Mouse (Mus musculus): Measurements from ENCODE around the gene Dedd. TPM values are rescaled to one million over a fixed set of nuclear protein-coding genes. Genes with fewer than 3 reads are reported as not detected.
A peak's percentile ranks its signal among the peaks of the same experiment; 100 is the strongest.

The Dedd gene
- polyA plus RNA-seq, 1 experiment: 56.4 TPM

DNA sequence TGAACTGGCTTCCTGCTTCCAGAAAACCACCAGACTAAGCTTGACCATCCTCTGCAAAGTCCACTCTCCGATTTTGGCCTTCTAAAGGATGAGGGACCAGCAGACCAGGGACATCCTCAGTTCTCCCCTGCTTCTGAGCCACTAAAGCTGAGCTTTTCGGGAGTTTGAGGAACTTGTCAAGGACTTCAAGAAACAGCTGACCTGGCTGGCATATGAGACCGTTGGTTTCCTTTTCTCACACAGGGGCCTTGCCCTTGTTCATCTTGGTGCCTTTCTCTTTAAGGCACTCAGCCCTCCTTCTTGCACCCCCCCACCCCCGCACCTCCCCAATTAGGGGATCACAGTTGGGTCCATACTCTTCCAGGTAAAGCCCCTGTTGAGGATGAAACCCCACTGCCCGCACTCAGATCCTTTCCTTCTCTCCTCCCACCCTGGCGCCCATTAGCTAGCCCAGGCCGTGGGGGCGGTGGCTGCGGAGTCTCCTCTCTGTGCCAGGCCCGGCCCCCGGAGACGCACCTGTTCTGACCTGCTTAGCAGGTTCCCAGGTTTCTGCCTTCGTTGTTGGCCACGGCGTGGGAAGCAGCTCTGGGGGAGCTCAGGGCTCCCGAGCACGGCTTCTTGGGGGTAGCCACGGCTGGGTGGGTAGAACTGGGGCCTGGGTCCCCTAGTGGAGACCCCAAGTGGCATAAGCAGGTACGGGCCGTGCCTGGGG, 41.1 kb downstream of the Dedd start, which contains the start of gene Nectin4:
Gene Nectin4 (plus strand): TSS at position 255 of the 712 bp plus-strand sequence.
- Histone ChIP-seq H3K4me3 (replicated peaks; ENCODE audit: insufficient read depth, low read depth, low read length) (no peak within 1 kb of the TSS), H3K27me3 (ENCODE audit: control insufficient read depth, insufficient read depth, low read length) (no peaks in the 10 kb centered on the region), H3K27ac (ENCODE audit: insufficient read depth, low read length) (no peak within 1 kb of the TSS), H3K4me1 (ENCODE audit: control insufficient read depth, insufficient read depth, low read length) (no peaks in the 10 kb centered on the region)
- DNase-seq: no peak
- WGBS: 41% methylated on average over 20 of the region's 20 CpGs
- TF ChIP-seq POLR2A (IDR thresholded peaks at IDR 0.05; ENCODE audit: borderline replicate concordance, insufficient read depth, low read length): no peak
- TF ChIP-seq CTCF (IDR thresholded peaks at IDR 0.05; ENCODE audit: borderline replicate concordance, insufficient read depth, low read depth, low read length): no peak

DNA sequence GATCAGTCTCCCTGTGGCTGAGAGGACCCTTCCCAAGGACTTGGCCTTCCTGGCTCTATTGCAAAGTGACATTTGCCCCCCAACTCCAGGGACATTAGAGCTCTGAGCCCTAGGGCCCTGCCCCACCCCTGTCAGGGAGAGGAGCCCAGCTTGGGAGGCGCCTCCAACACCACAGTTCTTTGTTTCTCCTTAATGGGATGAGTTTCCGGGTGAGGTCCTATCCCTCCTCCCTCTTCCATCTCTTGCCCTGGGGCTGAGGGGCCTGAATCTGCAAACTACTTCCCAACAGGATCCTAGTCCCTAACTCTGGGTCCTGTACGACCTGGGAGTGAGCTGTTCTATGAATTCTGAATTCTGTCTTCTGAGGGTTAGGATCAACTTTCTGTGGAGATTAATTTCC, 43.9 kb downstream of the Dedd start:
- no peak for DNase-seq
- WGBS: 56% methylated on average over 3 of the region's 3 CpGs
- Histone ChIP-seq H3K4me1 (ENCODE audit: control insufficient read depth, insufficient read depth, low read length) (peaks cover 2% of the 10 kb centered on the region; the same call in 1 of the 2 replicates), H3K4me3 (replicated peaks; ENCODE audit: insufficient read depth, low read depth, low read length) (no peak overlapping the region), H3K27me3 (ENCODE audit: control insufficient read depth, insufficient read depth, low read length) (no peaks in the 10 kb centered on the region), H3K27ac (ENCODE audit: insufficient read depth, low read length) (no peak overlapping the region)
- no peak for TF ChIP-seq POLR2A (IDR thresholded peaks at IDR 0.05; ENCODE audit: borderline replicate concordance, insufficient read depth, low read length)
- no peak for TF ChIP-seq CTCF (IDR thresholded peaks at IDR 0.05; ENCODE audit: borderline replicate concordance, insufficient read depth, low read depth, low read length)

DNA sequence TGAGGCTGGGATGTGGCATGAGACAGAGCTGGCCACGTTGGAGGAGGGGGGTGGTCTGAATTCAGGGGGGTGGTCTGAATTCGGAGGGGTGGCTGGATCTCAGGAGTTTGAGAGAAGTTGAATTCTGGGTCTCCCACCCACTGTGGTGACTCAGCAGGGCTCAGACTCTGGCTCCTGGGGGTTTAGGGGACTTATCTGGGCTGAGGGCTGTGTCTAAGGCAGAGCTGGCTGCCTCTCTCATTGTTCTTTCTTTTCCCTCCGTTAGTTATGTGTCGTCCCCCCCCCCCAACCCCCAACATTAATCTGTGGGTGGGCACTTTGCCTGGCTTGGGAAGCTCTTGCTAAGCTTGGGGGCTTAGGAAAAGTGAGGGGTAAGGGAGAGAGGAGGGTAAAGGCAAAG, 45.0 kb downstream of the Dedd start:
- H3K4me1 ChIP-seq (ENCODE audit: control insufficient read depth, insufficient read depth, low read length): peaks cover 9% of the 10 kb centered on the region; the same call in 1 of the 2 replicates
- no peak overlapping the region for H3K27ac ChIP-seq (ENCODE audit: insufficient read depth, low read length)
- H3K27me3 ChIP-seq (ENCODE audit: control insufficient read depth, insufficient read depth, low read length): no peaks in the 10 kb centered on the region
- TF ChIP-seq POLR2A (IDR thresholded peaks at IDR 0.05; ENCODE audit: borderline replicate concordance, insufficient read depth, low read length): no peak
- no peak for TF ChIP-seq CTCF (IDR thresholded peaks at IDR 0.05; ENCODE audit: borderline replicate concordance, insufficient read depth, low read depth, low read length)
- 0% methylated on average over 4 of the region's 4 CpGs for WGBS
- H3K4me3 ChIP-seq (replicated peaks; ENCODE audit: insufficient read depth, low read depth, low read length): no peak overlapping the region
- no peak for DNase-seq

DNA sequence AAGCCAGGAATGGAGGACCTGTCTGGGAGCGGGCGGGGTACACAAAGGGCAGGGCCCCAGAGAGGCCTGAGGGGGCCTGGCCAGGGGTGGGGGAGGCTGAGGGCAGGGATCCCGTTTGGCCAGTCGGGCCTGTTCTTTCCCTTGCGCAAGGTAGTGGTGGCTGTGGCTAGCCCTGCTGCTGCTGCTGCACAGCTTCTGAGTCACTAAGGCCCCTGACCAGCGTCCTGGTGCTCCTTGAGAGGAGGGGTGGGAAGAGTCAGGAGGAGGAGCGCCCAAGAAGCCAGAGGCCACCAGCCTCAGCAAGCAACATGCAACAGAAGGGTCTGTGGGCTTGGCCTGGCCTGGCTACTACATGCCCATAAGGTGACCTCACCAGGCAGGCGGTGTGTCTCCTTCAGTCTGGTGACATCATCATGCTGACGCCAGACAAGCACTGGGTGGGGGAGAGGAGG, 46.7 kb downstream of the Dedd start:
- WGBS: 59% methylated on average over 9 of the region's 9 CpGs
- TF ChIP-seq CTCF (IDR thresholded peaks at IDR 0.05; ENCODE audit: borderline replicate concordance, insufficient read depth, low read depth, low read length) (no peak), POLR2A (IDR thresholded peaks at IDR 0.05; ENCODE audit: borderline replicate concordance, insufficient read depth, low read length) (no peak)
- no peak for DNase-seq
- Histone ChIP-seq H3K27ac (ENCODE audit: insufficient read depth, low read length) (no peak overlapping the region), H3K27me3 (ENCODE audit: control insufficient read depth, insufficient read depth, low read length) (no peaks in the 10 kb centered on the region), H3K4me1 (ENCODE audit: control insufficient read depth, insufficient read depth, low read length) (peaks cover 9% of the 10 kb centered on the region), H3K4me3 (replicated peaks; ENCODE audit: insufficient read depth, low read depth, low read length) (no peak overlapping the region)

DNA sequence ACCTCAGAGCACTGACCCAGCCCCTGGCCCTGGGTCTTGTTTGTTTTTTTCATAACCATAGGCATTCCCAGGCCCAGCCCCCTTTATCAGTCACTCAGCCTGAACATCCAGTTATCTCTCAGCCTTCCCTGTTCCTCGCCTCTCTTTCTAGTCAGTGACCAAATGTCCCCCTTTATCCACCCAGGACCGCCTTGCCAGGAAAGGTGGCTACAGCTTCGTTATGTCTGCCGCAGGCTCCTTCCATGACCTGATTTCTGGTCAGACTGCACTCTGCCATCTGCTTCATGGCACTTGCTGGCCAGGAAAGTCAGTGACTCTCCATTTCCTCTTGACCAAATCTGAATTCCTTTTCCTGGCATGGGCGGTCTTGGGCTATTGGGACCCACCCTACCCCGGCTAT, 49.4 kb downstream of the Dedd start:
- Histone ChIP-seq H3K4me3 (replicated peaks; ENCODE audit: insufficient read depth, low read depth, low read length) (no peak overlapping the region), H3K4me1 (ENCODE audit: control insufficient read depth, insufficient read depth, low read length) (peaks cover 9% of the 10 kb centered on the region), H3K27ac (ENCODE audit: insufficient read depth, low read length) (peak overlapping the region; percentile 6), H3K27me3 (ENCODE audit: control insufficient read depth, insufficient read depth, low read length) (no peaks in the 10 kb centered on the region)
- WGBS: 22% methylated on average over 6 of the region's 6 CpGs
- TF ChIP-seq POLR2A (IDR thresholded peaks at IDR 0.05; ENCODE audit: borderline replicate concordance, insufficient read depth, low read length): no peak
- TF ChIP-seq CTCF (IDR thresholded peaks at IDR 0.05; ENCODE audit: borderline replicate concordance, insufficient read depth, low read depth, low read length): no peak
- DNase-seq: peak; percentile 56 to 71

DNA sequence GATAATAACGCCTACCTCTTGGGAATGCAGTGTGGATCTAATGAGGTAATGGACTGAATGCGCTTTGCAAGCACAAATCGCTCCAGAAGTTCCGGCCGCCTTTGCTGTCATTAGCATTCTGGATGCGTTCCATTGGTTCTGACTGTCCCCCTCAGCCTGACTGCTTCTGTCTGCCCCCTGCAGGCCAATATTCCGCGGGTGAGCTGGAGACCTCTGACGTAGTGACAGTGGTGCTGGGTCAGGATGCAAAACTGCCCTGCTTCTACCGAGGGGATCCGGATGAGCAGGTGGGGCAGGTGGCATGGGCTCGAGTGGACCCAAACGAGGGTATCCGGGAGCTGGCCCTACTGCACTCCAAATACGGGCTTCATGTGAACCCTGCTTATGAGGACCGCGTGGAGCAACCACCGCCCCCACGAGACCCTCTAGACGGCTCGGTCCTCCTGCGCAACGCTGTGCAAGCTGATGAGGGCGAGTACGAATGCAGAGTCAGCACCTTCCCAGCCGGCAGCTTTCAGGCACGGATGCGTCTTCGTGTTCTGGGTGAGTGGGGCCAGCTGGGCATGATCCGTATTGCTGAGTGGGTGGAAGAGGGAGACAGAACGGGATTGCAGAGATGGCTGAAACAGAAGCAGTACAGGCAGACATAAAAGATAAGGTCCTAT, 51.1 kb downstream of the Dedd start:
- peak; percentile 85 to 86 for DNase-seq
- Histone ChIP-seq H3K4me1 (ENCODE audit: control insufficient read depth, insufficient read depth, low read length) (peaks cover 9% of the 10 kb centered on the region), H3K27ac (ENCODE audit: insufficient read depth, low read length) (peak overlapping the region; percentile 17), H3K4me3 (replicated peaks; ENCODE audit: insufficient read depth, low read depth, low read length) (peak overlapping the region; percentile 58), H3K27me3 (ENCODE audit: control insufficient read depth, insufficient read depth, low read length) (no peaks in the 10 kb centered on the region)
- WGBS: 2% methylated on average over 31 of the region's 31 CpGs
- peak; percentile 75 for TF ChIP-seq CTCF (IDR thresholded peaks at IDR 0.05; ENCODE audit: borderline replicate concordance, insufficient read depth, low read depth, low read length)
- no peak for TF ChIP-seq POLR2A (IDR thresholded peaks at IDR 0.05; ENCODE audit: borderline replicate concordance, insufficient read depth, low read length)

DNA sequence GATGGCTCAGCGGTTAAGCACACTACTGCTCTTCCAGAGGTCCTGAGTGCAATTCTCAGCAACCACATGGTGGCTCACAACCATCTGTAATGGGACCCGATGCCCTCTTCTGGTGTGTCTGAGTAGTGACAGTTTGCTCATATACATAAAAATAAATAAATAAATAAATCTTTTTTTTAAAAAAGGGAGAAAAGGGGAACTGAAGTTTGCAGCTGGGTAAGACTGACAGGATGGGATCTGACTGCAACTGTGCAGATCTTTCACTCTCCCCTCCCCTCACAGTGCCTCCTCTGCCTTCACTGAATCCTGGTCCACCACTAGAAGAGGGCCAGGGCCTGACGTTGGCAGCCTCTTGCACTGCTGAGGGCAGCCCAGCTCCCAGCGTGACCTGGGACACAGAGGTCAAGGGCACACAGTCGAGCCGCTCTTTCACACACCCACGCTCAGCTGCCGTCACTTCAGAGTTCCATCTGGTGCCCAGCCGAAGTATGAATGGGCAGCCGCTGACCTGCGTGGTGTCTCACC, 53.2 kb downstream of the Dedd start:
- no peak for DNase-seq
- TF ChIP-seq POLR2A (IDR thresholded peaks at IDR 0.05; ENCODE audit: borderline replicate concordance, insufficient read depth, low read length) (no peak), CTCF (IDR thresholded peaks at IDR 0.05; ENCODE audit: borderline replicate concordance, insufficient read depth, low read depth, low read length) (no peak)
- H3K27ac ChIP-seq (ENCODE audit: insufficient read depth, low read length): no peak overlapping the region

More for the DNA sequence above, 53.2 kb downstream of the Dedd start:
- no peaks in the 10 kb centered on the region for H3K27me3 ChIP-seq (ENCODE audit: control insufficient read depth, insufficient read depth, low read length)
- H3K4me3 ChIP-seq (replicated peaks; ENCODE audit: insufficient read depth, low read depth, low read length): no peak overlapping the region
- H3K4me1 ChIP-seq (ENCODE audit: control insufficient read depth, insufficient read depth, low read length): peaks cover 9% of the 10 kb centered on the region
- WGBS: 83% methylated on average over 11 of the region's 11 CpGs

Data from cerebellum, adult 2 months (tissue).